In the genomic region with DNA sequence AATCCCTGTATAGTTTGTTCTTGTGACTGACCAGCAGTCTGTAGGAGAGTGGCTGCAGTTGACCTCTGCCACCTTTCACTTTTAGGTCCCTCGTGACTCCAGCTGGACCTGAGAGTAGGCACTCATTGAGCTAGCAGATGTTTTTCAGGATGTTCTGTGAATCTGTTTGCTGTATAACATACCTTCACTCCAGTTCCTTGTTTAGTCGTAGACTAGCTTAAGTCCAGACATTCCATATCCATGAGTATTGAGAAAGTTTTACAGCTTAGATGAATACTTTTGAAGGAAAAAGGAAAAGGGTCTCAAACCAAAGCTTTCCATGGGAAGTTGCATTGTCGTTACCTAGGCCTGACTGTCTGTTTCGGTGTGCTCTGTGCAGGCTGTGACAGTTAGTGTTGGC, we compare ENCODE assay signal across 21 mouse cellular contexts.
"Had no signal": no experiment of that assay in that cellular context is flagged by ENCODE, and none has a peak within 500 bp of the region (broad histone marks: within the 10 kb centered on the region; RNA-seq: fewer than 3 reads in every experiment).

No protein-coding gene starts in this region.

- H3K9ac ChIP-seq: liver, postnatal 0 days; lung, embryonic 15.5 days; midbrain, embryonic 12.5 days; neural tube, embryonic 13.5 days; neural tube, embryonic 15.5 days had no signal

- ATAC-seq: liver, postnatal 0 days; lung, postnatal 0 days; midbrain, embryonic 16.5 days had no signal

- H3K27ac ChIP-seq: lung, embryonic 15.5 days; midbrain, embryonic 10.5 days; midbrain, embryonic 12.5 days; neural tube, embryonic 13.5 days; neural tube, embryonic 15.5 days had no signal

- H3K4me3 ChIP-seq: lung, embryonic 15.5 days; midbrain, embryonic 10.5 days; midbrain, embryonic 12.5 days; myocyte; neural tube, embryonic 13.5 days; neural tube, embryonic 15.5 days had no signal

- H3K9me3 ChIP-seq: lung, embryonic 15.5 days; midbrain, embryonic 10.5 days; midbrain, embryonic 12.5 days; neural tube, embryonic 13.5 days; neural tube, embryonic 15.5 days had no signal

- H3K4me2 ChIP-seq: lung, embryonic 15.5 days; midbrain, embryonic 12.5 days; neural tube, embryonic 13.5 days; neural tube, embryonic 15.5 days had no signal

- H3K4me1 ChIP-seq: lung, embryonic 15.5 days; midbrain, embryonic 10.5 days; midbrain, embryonic 12.5 days; neural tube, embryonic 13.5 days; neural tube, embryonic 15.5 days had no signal

- H3K27me3 ChIP-seq: lung, embryonic 15.5 days; midbrain, embryonic 12.5 days; neural tube, embryonic 13.5 days; neural tube, embryonic 15.5 days had no signal

- DNase-seq: liver, postnatal 0 days; lung, adult 2 months; lung, postnatal 14 days; lung, postnatal 4 days; midbrain, embryonic 14.5 days; retina, postnatal 1 day; right cerebral cortex, adult 18-20 months; right cerebral cortex, postnatal 25 days; right cerebral cortex, postnatal 4 days; spleen, adult 18-20 months; thymus, adult 18-20 months; thymus, postnatal 14 days; thymus, postnatal 36 days had no signal
